Mouse (Mus musculus): Measurements from ENCODE around the gene Ncf1.

GRCm38 (mm10) chr5:134186059-134186458, 43.4 kb downstream of the Ncf1 start:
- TF ChIP-seq POLR2A (IDR thresholded peaks at IDR 0.05; ENCODE audit: low read depth, low read length) (no peak), CTCF (IDR thresholded peaks at IDR 0.05; ENCODE audit: extremely low read depth, insufficient read length, insufficient replicate concordance, low read depth, low read length) (no peak)

All from small intestine, adult 2 months (tissue).